Mouse (Mus musculus) C2C12 (cell line): ENCODE measurements around the gene Phospho1.

Source experiments
- CEBPB ChIP-seq: IDR thresholded peaks from one replicate; pipeline ENCODE4 v1.6.1; 2011; ENCODE audit warnings: low read depth, mild to moderate bottlenecking, control low read depth, moderate library complexity
- CTCF ChIP-seq: IDR thresholded peaks from one replicate; pipeline ENCODE4 v1.5.1; 2011; ENCODE audit not compliant: control insufficient read depth, insufficient read depth, insufficient read length
- MAX ChIP-seq: IDR thresholded peaks from one replicate; pipeline ENCODE4 v1.6.1; 2011; ENCODE audit warnings: mild to moderate bottlenecking, control low read depth
- MYOD1 ChIP-seq: IDR thresholded peaks from one replicate; pipeline ENCODE4 v1.6.1; 2011; ENCODE audit warnings: low read depth; ENCODE audit not compliant: control insufficient read depth, insufficient read length
- MYOG ChIP-seq: IDR thresholded peaks from one replicate; pipeline ENCODE4 v1.6.1; 2011; ENCODE audit not compliant: control insufficient read depth, insufficient read length; ENCODE audit errors: extremely low read depth
- USF1 ChIP-seq: IDR thresholded peaks from one replicate; pipeline ENCODE4 v1.6.1; 2011; ENCODE audit warnings: low read depth, mild to moderate bottlenecking, control low read depth, moderate library complexity

GRCm38 (mm10) chr11:95853684-95854083 lies 29.4 kb downstream of the Phospho1 start:
- TF ChIP-seq CTCF (no peak), MAX (no peak), MYOG (no peak), MYOD1 (no peak), CEBPB (no peak), USF1 (no peak)
